Mouse (Mus musculus): ENCODE measurements around the gene Slc22a14. TPM values are rescaled to one million over a fixed set of nuclear protein-coding genes. Genes with fewer than 3 reads are reported as not detected.

Slc22a14 gene
- total and polyA plus RNA-seq, 3 experiments = not detected

DNA sequence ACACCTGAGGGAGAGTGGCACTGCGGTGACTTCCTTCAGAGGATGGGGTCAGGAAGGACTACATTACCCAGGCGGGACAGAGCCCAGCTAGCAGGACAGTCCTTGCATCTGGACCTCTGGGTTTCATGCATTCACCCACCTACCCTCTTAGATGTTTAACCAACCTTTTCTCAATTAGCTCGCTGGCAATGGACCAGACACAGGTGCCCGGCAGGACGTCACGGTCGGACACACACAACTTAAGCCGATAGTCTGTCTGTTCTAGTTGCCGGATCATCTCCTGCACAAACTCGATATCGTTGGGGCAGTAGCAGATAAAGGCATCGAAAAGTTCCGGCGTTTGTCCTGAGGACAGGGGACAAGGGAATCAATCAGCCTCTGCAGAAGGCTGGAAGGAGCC lies 27.5 kb downstream of the Slc22a14 start:
- Histone ChIP-seq H3K36me3 (ENCODE audit: control insufficient read depth in 1 of 2, insufficient read depth in 2 of 2, low read length in 2 of 2) (peaks cover 0 to 9% of the 10 kb centered on the region in 2 experiments; a peak in 2 of 4 replicates), H3K79me2 (ENCODE audit: control insufficient read depth, insufficient read depth, low read length, poor library complexity) (peaks cover 9% of the 10 kb centered on the region), H3K4me1 (ENCODE audit: control insufficient read depth in 1 of 2, insufficient read depth in 2 of 2, low read length in 2 of 2) (peaks cover 2 to 22% of the 10 kb centered on the region in 2 experiments; a peak in 3 of 4 replicates), H3K4me3 (ENCODE audit: control insufficient read depth in 1 of 2, insufficient read depth in 1 of 2, low read depth in 2 of 2, low read length in 2 of 2) (no peak overlapping the region), H3K27ac (ENCODE audit: control insufficient read depth, low read depth, low read length) (no peak overlapping the region), H3K27me3 (ENCODE audit: control insufficient read depth in 1 of 2, insufficient read depth in 2 of 2, low read length in 2 of 2) (no peaks in the 10 kb centered on the region), H3K9ac (ENCODE audit: control insufficient read depth, low read depth, low read length, poor library complexity, severe bottlenecking) (no peak overlapping the region), H3K9me3 (replicated peaks; ENCODE audit: insufficient read depth, low read length) (no peaks in the 10 kb centered on the region)
- TF ChIP-seq KAT2A (conservative IDR thresholded peaks at IDR 0.05; ENCODE audit: low read depth, low read length) (no peak), MAFK (IDR thresholded peaks at IDR 0.05; ENCODE audit: borderline replicate concordance, low read depth, low read length) (no peak), GABPA (IDR thresholded peaks at IDR 0.05; ENCODE audit: low read depth, low read length) (no peak), JUND (IDR thresholded peaks at IDR 0.05; ENCODE audit: low read depth, low read length) (no peak), RCOR1 (IDR thresholded peaks at IDR 0.05; ENCODE audit: low read depth, low read length) (no peak), ZKSCAN1 (IDR thresholded peaks at IDR 0.05; ENCODE audit: low read depth, low read length) (no peak), MYB (IDR thresholded peaks at IDR 0.05; ENCODE audit: low read depth, low read length) (no peak)
- no peak for DNase-seq (ENCODE audit: low read depth, low spot score)

DNA sequence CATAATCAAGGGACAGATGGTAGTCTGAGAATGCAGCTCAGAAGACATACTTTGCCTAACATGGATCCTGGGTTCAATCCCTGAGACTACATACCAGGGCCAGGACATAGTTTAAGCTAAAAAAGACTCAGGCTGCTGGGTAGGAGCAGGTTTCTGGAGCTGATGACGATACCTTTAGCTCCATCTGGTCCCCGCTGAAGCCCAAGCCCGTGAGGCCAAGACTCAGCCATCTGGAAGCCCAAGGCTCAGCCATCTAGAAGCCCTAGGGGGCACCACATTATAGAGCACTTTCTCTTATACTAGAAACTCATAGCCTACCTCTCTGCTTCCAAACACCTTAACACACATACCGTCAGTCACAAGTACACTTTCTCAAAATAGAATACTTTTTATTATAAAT lies 29.8 kb downstream of the Slc22a14 start:
- H3K9ac ChIP-seq (ENCODE audit: control insufficient read depth, low read depth, low read length, poor library complexity, severe bottlenecking) = no peak overlapping the region
- peaks cover 2 to 18% of the 10 kb centered on the region in 2 experiments; a peak in 3 of 4 replicates for H3K4me1 ChIP-seq (ENCODE audit: control insufficient read depth in 1 of 2, insufficient read depth in 2 of 2, low read length in 2 of 2)
- H3K79me2 ChIP-seq (ENCODE audit: control insufficient read depth, insufficient read depth, low read length, poor library complexity) = peaks cover 9% of the 10 kb centered on the region
- no peaks in the 10 kb centered on the region for H3K9me3 ChIP-seq (replicated peaks; ENCODE audit: insufficient read depth, low read length)
- H3K4me3 ChIP-seq (ENCODE audit: control insufficient read depth in 1 of 2, insufficient read depth in 1 of 2, low read depth in 2 of 2, low read length in 2 of 2) = no peak overlapping the region
- TF ChIP-seq ZMIZ1 (IDR thresholded peaks at IDR 0.05; ENCODE audit: low read depth, low read length) (no peak), ZNF384 (IDR thresholded peaks at IDR 0.05; ENCODE audit: low read depth, low read length) (no peak), RCOR1 (IDR thresholded peaks at IDR 0.05; ENCODE audit: low read depth, low read length) (no peak), GABPA (IDR thresholded peaks at IDR 0.05; ENCODE audit: low read depth, low read length) (no peak), RAD21 (IDR thresholded peaks at IDR 0.05; ENCODE audit: low read depth, low read length) (no peak), POLR2A (IDR thresholded peaks at IDR 0.05; ENCODE audit: control insufficient read depth in 1 of 2, insufficient read depth in 1 of 2, low read depth in 1 of 2, low read length in 2 of 2, poor library complexity in 1 of 2) (no peak), HCFC1 (IDR thresholded peaks at IDR 0.05; ENCODE audit: low read depth, low read length) (no peak), E2F4 (IDR thresholded peaks at IDR 0.05; ENCODE audit: borderline replicate concordance, low read depth, low read length) (no peak), ETS1 (IDR thresholded peaks at IDR 0.05; ENCODE audit: low read depth, low read length) (no peak), MYC (IDR thresholded peaks at IDR 0.05; ENCODE audit: low read depth, low read length) (no peak), ELF1 (IDR thresholded peaks at IDR 0.05; ENCODE audit: low read depth, low read length) (no peak), MYB (IDR thresholded peaks at IDR 0.05; ENCODE audit: low read depth, low read length) (no peak), POLR2AphosphoS2 (IDR thresholded peaks at IDR 0.05; ENCODE audit: low read length) (no peak), MAZ (IDR thresholded peaks at IDR 0.05; ENCODE audit: low read depth, low read length) (no peak), MXI1 (IDR thresholded peaks at IDR 0.05; ENCODE audit: low read depth, low read length) (no peak), GATA1 (IDR thresholded peaks at IDR 0.05; ENCODE audit: low read depth, low read length) (no peak), ZKSCAN1 (IDR thresholded peaks at IDR 0.05; ENCODE audit: low read depth, low read length) (no peak), CHD1 (IDR thresholded peaks at IDR 0.05; ENCODE audit: low read depth, low read length) (no peak), SIN3A (IDR thresholded peaks at IDR 0.05; ENCODE audit: low read length) (no peak), MEF2A (IDR thresholded peaks at IDR 0.05; ENCODE audit: extremely low read depth, insufficient replicate concordance, low read depth, low read length, poor library complexity, severe bottlenecking) (no peak)
- peaks cover 0 to 9% of the 10 kb centered on the region in 2 experiments; a peak in 2 of 4 replicates for H3K36me3 ChIP-seq (ENCODE audit: control insufficient read depth in 1 of 2, insufficient read depth in 2 of 2, low read length in 2 of 2)
- no peaks in the 10 kb centered on the region for H3K27me3 ChIP-seq (ENCODE audit: control insufficient read depth in 1 of 2, insufficient read depth in 2 of 2, low read length in 2 of 2)
- H3K27ac ChIP-seq (ENCODE audit: control insufficient read depth, low read depth, low read length) = no peak overlapping the region
- no peak for DNase-seq (ENCODE audit: low read depth, low spot score)
